Mouse (Mus musculus) erythroblast, embryonic 14.5 days (primary cell): ENCODE measurements around the gene Rhpn2.

ENCODE experiments used
- GATA1 ChIP-seq: IDR thresholded peaks from 2 replicates; pipeline ENCODE4 v1.6.1; 2012; ENCODE audit warnings: low read length, inconsistent platforms, mixed read lengths
- TAL1 ChIP-seq: IDR thresholded peaks from 3 replicates; pipeline ENCODE4 v1.6.1; 2012; ENCODE audit warnings: low read length, inconsistent platforms, mixed read lengths

- TF ChIP-seq TAL1 (no peak), GATA1 (no peak)
Observed at GRCm38 (mm10) chr7:35331590-35331989, 2.4 kb upstream of the Rhpn2 start.
